Mouse (Mus musculus) megakaryocyte, embryonic 14.5 days (primary cell): Measurements from ENCODE around the gene Aktip. TPM values are rescaled to one million over a fixed set of nuclear protein-coding genes. Genes with fewer than 3 reads are reported as not detected.

Source experiments
- H3K27me3 ChIP-seq: replicated peaks from 2 replicates; pipeline ENCODE3; 2012; ENCODE audit warnings: inconsistent platforms
- H3K36me3 ChIP-seq: replicated peaks from 2 replicates; pipeline ENCODE3; 2012; ENCODE audit warnings: low read length, inconsistent platforms, mixed read lengths
- H3K4me1 ChIP-seq: 2 replicates; pipeline ENCODE4 v1.6.1; 2012; ENCODE audit warnings: inconsistent platforms
- H3K4me3 ChIP-seq: replicated peaks from 2 replicates; pipeline ENCODE3; 2012; ENCODE audit warnings: moderate library complexity, mild to moderate bottlenecking, inconsistent platforms
- H3K9me3 ChIP-seq: 2 replicates; pipeline ENCODE4 v1.6.1; 2012; ENCODE audit warnings: inconsistent platforms
- FLI1 ChIP-seq: IDR thresholded peaks from 2 replicates; pipeline ENCODE4 v1.6.1; 2012; ENCODE audit warnings: low read length, inconsistent platforms, mixed read lengths
- GATA1 ChIP-seq: IDR thresholded peaks from 3 replicates; pipeline ENCODE4 v1.6.1; 2012; ENCODE audit warnings: mixed read lengths, low read length, inconsistent platforms, borderline replicate concordance
- polyA plus RNA-seq: library from polyadenylated mRNA; stranded (reverse); fragments of >175 nt; gene quantifications from 2 replicates; pipeline ENCODE4 v1.2.3, GENCODE M21; 2012; ENCODE audit warnings: low replicate concordance; ENCODE audit not compliant: insufficient read depth

Gene Aktip
- polyA plus RNA-seq, 1 experiment: 3.2 TPM

GRCm38 (mm10) chr8:91111868-91112477 lies 87.8 kb downstream of the Aktip start:
- TF ChIP-seq GATA1 (no peak), FLI1 (no peak)
- no peak overlapping the region for H3K4me3 ChIP-seq
- H3K9me3 ChIP-seq: no peaks in the 10 kb centered on the region
- H3K36me3 ChIP-seq: peaks cover 91% of the 10 kb centered on the region
- peaks cover 4% of the 10 kb centered on the region; the same call in 1 of the 2 replicates for H3K4me1 ChIP-seq
- no peaks in the 10 kb centered on the region for H3K27me3 ChIP-seq

- Histone ChIP-seq H3K36me3 (peaks cover 84% of the 10 kb centered on the region), H3K27me3 (no peaks in the 10 kb centered on the region), H3K4me1 (peaks cover 4% of the 10 kb centered on the region; the same call in 1 of the 2 replicates), H3K9me3 (no peaks in the 10 kb centered on the region), H3K4me3 (no peak overlapping the region)
- no peak for TF ChIP-seq FLI1
- TF ChIP-seq GATA1: no peak
Observed at GRCm38 (mm10) chr8:91106271-91106670, 93.5 kb downstream of the Aktip start.

GRCm38 (mm10) chr8:91098106-91098505 lies 101.7 kb downstream of the Aktip start:
- Histone ChIP-seq H3K4me1 (peaks cover 32% of the 10 kb centered on the region), H3K9me3 (no peaks in the 10 kb centered on the region), H3K27me3 (no peaks in the 10 kb centered on the region), H3K4me3 (peak overlapping the region; percentile 76), H3K36me3 (peaks cover 94% of the 10 kb centered on the region)
- TF ChIP-seq GATA1 (no peak), FLI1 (no peak)

- Histone ChIP-seq H3K27me3 (no peaks in the 10 kb centered on the region), H3K4me3 (no peak overlapping the region), H3K9me3 (no peaks in the 10 kb centered on the region), H3K36me3 (peaks cover 93% of the 10 kb centered on the region), H3K4me1 (peaks cover 44% of the 10 kb centered on the region)
- TF ChIP-seq GATA1 (no peak), FLI1 (no peak)
Observed at GRCm38 (mm10) chr8:91094135-91094534, 105.6 kb downstream of the Aktip start.

GRCm38 (mm10) chr8:91089601-91090000 lies 110.2 kb downstream of the Aktip start:
- Histone ChIP-seq H3K4me3 (no peak overlapping the region), H3K27me3 (no peaks in the 10 kb centered on the region), H3K9me3 (no peaks in the 10 kb centered on the region), H3K36me3 (peaks cover 93% of the 10 kb centered on the region), H3K4me1 (peaks cover 35% of the 10 kb centered on the region)
- TF ChIP-seq GATA1: no peak
- TF ChIP-seq FLI1: no peak

GRCm38 (mm10) chr8:91088452-91088851 lies 111.3 kb downstream of the Aktip start:
- peaks cover 95% of the 10 kb centered on the region for H3K36me3 ChIP-seq
- H3K9me3 ChIP-seq: no peaks in the 10 kb centered on the region
- TF ChIP-seq FLI1 (no peak), GATA1 (no peak)
- H3K27me3 ChIP-seq: no peaks in the 10 kb centered on the region
- no peak overlapping the region for H3K4me3 ChIP-seq
- H3K4me1 ChIP-seq: peaks cover 37% of the 10 kb centered on the region

GRCm38 (mm10) chr8:91082428-91082827 lies 117.3 kb downstream of the Aktip start:
- TF ChIP-seq FLI1 (no peak), GATA1 (no peak)
- H3K9me3 ChIP-seq: no peaks in the 10 kb centered on the region
- no peaks in the 10 kb centered on the region for H3K27me3 ChIP-seq
- peaks cover 63% of the 10 kb centered on the region for H3K4me1 ChIP-seq
- peaks cover 74% of the 10 kb centered on the region for H3K36me3 ChIP-seq
- peak overlapping the region; percentile 91 for H3K4me3 ChIP-seq

- H3K4me3 ChIP-seq: peak overlapping the region; percentile 91
- no peak for TF ChIP-seq FLI1
- TF ChIP-seq GATA1: no peak
- peaks cover 67% of the 10 kb centered on the region for H3K4me1 ChIP-seq
- peaks cover 74% of the 10 kb centered on the region for H3K36me3 ChIP-seq
- no peaks in the 10 kb centered on the region for H3K9me3 ChIP-seq
- no peaks in the 10 kb centered on the region for H3K27me3 ChIP-seq
Observed at GRCm38 (mm10) chr8:91081911-91082310, 117.9 kb downstream of the Aktip start.

GRCm38 (mm10) chr8:91079678-91080077 lies 120.1 kb downstream of the Aktip start:
- Histone ChIP-seq H3K4me1 (peaks cover 71% of the 10 kb centered on the region), H3K27me3 (no peaks in the 10 kb centered on the region), H3K36me3 (peaks cover 75% of the 10 kb centered on the region), H3K9me3 (no peaks in the 10 kb centered on the region), H3K4me3 (no peak overlapping the region)
- TF ChIP-seq FLI1 (no peak), GATA1 (no peak)

- H3K36me3 ChIP-seq: peaks cover 78% of the 10 kb centered on the region
- H3K9me3 ChIP-seq: no peaks in the 10 kb centered on the region
Observed at GRCm38 (mm10) chr8:91077077-91077867, 122.5 kb downstream of the Aktip start.

More at GRCm38 (mm10) chr8:91077077-91077867, 122.5 kb downstream of the Aktip start:
- peaks cover 80% of the 10 kb centered on the region for H3K4me1 ChIP-seq
- no peak for TF ChIP-seq FLI1
- TF ChIP-seq GATA1: no peak
- no peaks in the 10 kb centered on the region for H3K27me3 ChIP-seq
- H3K4me3 ChIP-seq: peak overlapping the region; percentile 6
